Mouse (Mus musculus): Measurements from ENCODE around the gene H2bfm. TPM values are rescaled to one million over a fixed set of nuclear protein-coding genes. Genes with fewer than 3 reads are reported as not detected.

Gene H2bfm
- not detected in 2 replicates for polyA plus RNA-seq (2015; fragmentation: Nextera tagmentation; extraction: Ambion mirVana)

GRCm38 (mm10) chrX:136927031-136927430 is at the start of gene H2bfm:
H2bfm (plus strand) TSS chrX:136927325.

GRCm38 (mm10) chrX:136975397-136975796 is 48.3 kb downstream of the H2bfm start, which contains the start of gene Tmsb15b2:
Tmsb15b2 (minus strand) TSS chrX:136975497.

GRCm38 (mm10) chrX:136976424-136977084 is 49.4 kb downstream of the H2bfm start, which contains the start of the genes Tmsb15l and Tmsb15b1:
Tmsb15l (minus strand) TSS chrX:136976869.
Tmsb15b1 (minus strand) TSS chrX:136976874.

Other genes with a start within 250 kb of the H2bfm start
- gene Tceal1, start 219.3 kb upstream of the H2bfm start, polyA plus RNA-seq (2015; fragmentation: Nextera tagmentation; extraction: Ambion mirVana): 19.4 and 22.4 TPM in 2 replicates
- 428 and 432 TPM in 2 replicates for gene Morf4l2, start 183.6 kb upstream of the H2bfm start, polyA plus RNA-seq (2015; fragmentation: Nextera tagmentation; extraction: Ambion mirVana)
- not detected in 2 replicates for gene Glra4, start 147.2 kb upstream of the H2bfm start, polyA plus RNA-seq (2015; fragmentation: Nextera tagmentation; extraction: Ambion mirVana)
- gene Plp1, start 104.7 kb upstream of the H2bfm start, polyA plus RNA-seq (2015; fragmentation: Nextera tagmentation; extraction: Ambion mirVana): 27.1 and 43.3 TPM in 2 replicates
- gene Rab9b, start 58.6 kb upstream of the H2bfm start, polyA plus RNA-seq (2015; fragmentation: Nextera tagmentation; extraction: Ambion mirVana): 0.86 and 2.1 TPM in 2 replicates
- 124 and 252 TPM in 2 replicates for gene Tmsb15b2, start 48.2 kb downstream of the H2bfm start, polyA plus RNA-seq (2015; fragmentation: Nextera tagmentation; extraction: Ambion mirVana)
- 10.2 and 18.5 TPM in 2 replicates for gene Tmsb15l, start 49.5 kb downstream of the H2bfm start, polyA plus RNA-seq (2015; fragmentation: Nextera tagmentation; extraction: Ambion mirVana)
- 63.9 and 125 TPM in 2 replicates for gene Tmsb15b1, start 49.5 kb downstream of the H2bfm start, polyA plus RNA-seq (2015; fragmentation: Nextera tagmentation; extraction: Ambion mirVana)
- gene Zcchc18, start 65.8 kb downstream of the H2bfm start, polyA plus RNA-seq (2015; fragmentation: Nextera tagmentation; extraction: Ambion mirVana): 34.3 and 61.9 TPM in 2 replicates
- gene Slc25a53, start 111.0 kb downstream of the H2bfm start, polyA plus RNA-seq (2015; fragmentation: Nextera tagmentation; extraction: Ambion mirVana): 9.9 TPM in 2 replicates
- 2.4 and 2.5 TPM in 2 replicates for gene Fam199x, start 122.3 kb downstream of the H2bfm start, polyA plus RNA-seq (2015; fragmentation: Nextera tagmentation; extraction: Ambion mirVana)
- not detected in 2 replicates for gene Esx1, start 194.8 kb downstream of the H2bfm start, polyA plus RNA-seq (2015; fragmentation: Nextera tagmentation; extraction: Ambion mirVana)